Mouse (Mus musculus) heart, postnatal 25 days (tissue): ENCODE data around the gene Ttc16. TPM values are rescaled to one million over a fixed set of nuclear protein-coding genes. Genes with fewer than 3 reads are reported as not detected.
A peak's percentile ranks its signal among the peaks of the same experiment; 100 is the strongest.

Experiments used
- DNase-seq: peaks from one replicate; pipeline ENCODE4 v3.0.0; 2022; ENCODE audit warnings: low spot score
- intact Hi-C: fragments of 180-260 bp; cut with DNase I; formaldehyde crosslinking; loops from one replicate; pipeline ENCODE4 v1.15.1; 2025
- total RNA-seq, 2 experiments: library from RNA; stranded (reverse); gene quantifications; 2 replicates each; pipeline ENCODE4 v1.2.3; 2021

Gene Ttc16
- under 1 TPM; 0.10 to 0.17 TPM for total RNA-seq

- intact Hi-C loops: no loop called here
- peak; percentile 97 for DNase-seq
Observed at GRCm38 (mm10) chr2:32775359-32776074, at the start of gene Ttc16, which contains the start of gene Ptrh1. TSS of gene Ttc16 (minus strand) at chr2:32775633. TSS of gene Ptrh1 (plus strand) at chr2:32775786.

GRCm38 (mm10) chr2:32824778-32825177 lies 49.3 kb upstream of the Ttc16 start:
- intact Hi-C loops: no loop called here
- no peak for DNase-seq

GRCm38 (mm10) chr2:32824181-32824580 lies 48.7 kb upstream of the Ttc16 start:
- no peak for DNase-seq
- intact Hi-C loops: no loop called here

GRCm38 (mm10) chr2:32823579-32824154 lies 48.2 kb upstream of the Ttc16 start:
- intact Hi-C loops: no loop called here
- no peak for DNase-seq

- intact Hi-C loops: no loop called here
- DNase-seq: no peak
Observed at GRCm38 (mm10) chr2:32823153-32823552, 47.7 kb upstream of the Ttc16 start.

GRCm38 (mm10) chr2:32822643-32823042 lies 47.2 kb upstream of the Ttc16 start:
- no peak for DNase-seq
- intact Hi-C loops: loop anchor here (1.0 kb wide), 1 partner anchor 32 kb away; no protein-coding TSS in a partner anchor

GRCm38 (mm10) chr2:32821041-32821802 lies 45.8 kb upstream of the Ttc16 start:
- DNase-seq: no peak
- intact Hi-C loops: no loop called here

GRCm38 (mm10) chr2:32818208-32818607 lies 42.8 kb upstream of the Ttc16 start:
- DNase-seq: no peak
- intact Hi-C loops: loop anchor here (5.0 kb wide), 1 partner anchor 109 kb away; no protein-coding TSS in a partner anchor

GRCm38 (mm10) chr2:32817589-32817988 lies 42.2 kb upstream of the Ttc16 start:
- no peak for DNase-seq
- intact Hi-C loops: loop anchor here (5.0 kb wide), 1 partner anchor 110 kb away; no protein-coding TSS in a partner anchor

- intact Hi-C loops: loop anchor here (5.0 kb wide), 1 partner anchor 110 kb away; no protein-coding TSS in a partner anchor
- no peak for DNase-seq
Observed at GRCm38 (mm10) chr2:32816946-32817581, 41.6 kb upstream of the Ttc16 start.

GRCm38 (mm10) chr2:32816497-32816896 lies 41.1 kb upstream of the Ttc16 start:
- intact Hi-C loops: loop anchor here (5.0 kb wide), 1 partner anchor 111 kb away; no protein-coding TSS in a partner anchor
- no peak for DNase-seq

GRCm38 (mm10) chr2:32811959-32812358 lies 36.5 kb upstream of the Ttc16 start:
- DNase-seq: no peak
- intact Hi-C loops: no loop called here

- intact Hi-C loops: no loop called here
- DNase-seq: no peak
Observed at GRCm38 (mm10) chr2:32808816-32809566, 33.6 kb upstream of the Ttc16 start.

- DNase-seq: no peak
- intact Hi-C loops: no loop called here
Observed at GRCm38 (mm10) chr2:32798251-32798962, 23.0 kb upstream of the Ttc16 start.

- no peak for DNase-seq
- intact Hi-C loops: no loop called here
Observed at GRCm38 (mm10) chr2:32795748-32796418, 20.4 kb upstream of the Ttc16 start.

- peak; percentile 60 for DNase-seq
- intact Hi-C loops: no loop called here
Observed at GRCm38 (mm10) chr2:32791297-32791696, 15.9 kb upstream of the Ttc16 start.

- DNase-seq: no peak
- intact Hi-C loops: no loop called here
Observed at GRCm38 (mm10) chr2:32788581-32788980, 13.1 kb upstream of the Ttc16 start.

GRCm38 (mm10) chr2:32787176-32787575 lies 11.7 kb upstream of the Ttc16 start:
- intact Hi-C loops: no loop called here
- DNase-seq: no peak
